Mouse (Mus musculus) kidney, adult 2 months (tissue): ENCODE measurements around the gene Ssbp3.

Experiments used
- CTCF ChIP-seq: fragments of 200-500 bp; conservative IDR thresholded peaks from 2 replicates; pipeline ENCODE4 v1.5.1; 2011; ENCODE audit warnings: low read depth, mild to moderate bottlenecking, control low read depth, low read length, moderate library complexity, mixed read lengths; ENCODE audit not compliant: insufficient read depth, insufficient read length
- POLR2A ChIP-seq: fragments of 200-500 bp; IDR thresholded peaks from one replicate; pipeline ENCODE4 v1.6.1; 2011; ENCODE audit warnings: low read depth, low read length, control low read depth

DNA sequence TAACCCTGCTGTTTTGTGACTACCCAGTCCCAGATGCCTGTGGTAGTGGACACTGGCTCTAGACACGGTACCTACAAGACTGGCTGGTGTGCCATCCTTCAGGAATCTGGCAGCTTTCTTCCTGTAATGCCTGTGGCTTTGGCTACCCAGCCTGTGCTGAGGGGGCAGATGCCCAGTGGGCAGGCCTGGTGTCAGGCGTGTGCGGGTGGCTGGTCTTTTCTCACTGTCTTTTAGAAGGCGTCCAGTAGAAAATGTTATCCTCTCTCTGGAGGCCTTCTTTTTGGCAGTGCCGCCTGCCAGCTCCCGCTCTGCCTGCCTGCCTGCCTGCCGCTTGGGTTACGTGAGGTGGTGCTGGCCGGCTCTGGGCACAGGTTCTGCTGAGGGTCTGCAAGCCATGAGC lies 15.9 kb downstream of the Ssbp3 start:
- TF ChIP-seq POLR2A (no peak), CTCF (no peak)
